Mouse (Mus musculus) bone marrow macrophage, adult 2 months (primary cell): Measurements from ENCODE around the gene Nfix.

Experiments
- CTCF ChIP-seq: IDR thresholded peaks from 2 replicates; pipeline ENCODE4 v1.5.1; 2012; ENCODE audit warnings: low read depth, mild to moderate bottlenecking, low read length, moderate library complexity
- POLR2A ChIP-seq: IDR thresholded peaks from 2 replicates; pipeline ENCODE4 v1.6.1; 2012; ENCODE audit warnings: mild to moderate bottlenecking, low read depth, low read length, borderline replicate concordance

DNA sequence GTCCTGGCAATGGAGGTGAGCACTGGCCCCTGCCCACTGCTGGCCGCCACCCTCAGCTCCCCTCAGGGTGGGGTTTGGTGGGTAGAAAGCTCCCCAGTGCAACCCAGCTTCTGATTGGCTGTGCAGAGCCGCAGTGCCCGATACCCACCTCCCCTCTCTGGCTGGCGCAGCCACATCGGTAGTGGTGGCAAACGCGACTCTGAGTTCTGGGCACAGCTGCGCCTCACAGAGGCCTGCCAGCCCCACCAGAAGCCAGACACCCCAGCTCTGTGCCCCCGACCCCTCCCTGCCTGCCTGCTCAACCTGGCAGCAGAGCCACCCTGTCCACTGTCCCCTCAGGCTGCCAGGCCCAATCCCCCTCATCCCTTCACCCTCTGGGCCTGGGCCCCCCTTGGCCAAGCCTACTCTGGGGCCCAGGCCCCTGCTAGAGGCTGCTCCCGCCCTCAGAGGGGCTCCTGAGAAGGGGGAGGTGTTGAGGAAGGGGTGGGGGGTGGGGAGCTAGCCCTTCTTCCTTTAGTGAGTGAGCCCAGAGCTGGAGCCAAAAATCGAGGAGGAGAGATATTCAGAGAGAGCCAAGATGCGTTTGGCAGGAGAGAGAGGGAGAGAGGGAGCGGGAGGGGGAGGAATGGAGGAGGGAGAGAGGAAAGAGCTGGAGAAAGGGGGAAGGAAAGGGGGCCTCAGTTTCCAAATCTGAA, 6.2 kb downstream of the Nfix start:
- no peak for TF ChIP-seq CTCF
- no peak for TF ChIP-seq POLR2A
